Mouse (Mus musculus) hindbrain, postnatal 0 days (tissue): ENCODE data around the gene Aarsd1. TPM values are rescaled to one million over a fixed set of nuclear protein-coding genes. Genes with fewer than 3 reads are reported as not detected.
"Not testable (repeated sequence)": the region's sequence is repeated elsewhere in the genome, so short reads cannot be mapped to it uniquely, and the experiment has no call there.

Experiments used
- ATAC-seq: fragments of 200-750 bp; cut with Nextera tagmentation; 2 replicates; pipeline ENCODE4 v1.8.0; 2017; ENCODE audit warnings: mild to moderate bottlenecking, moderate TSS enrichment, moderate library complexity
- DNase-seq: peaks from one replicate; pipeline ENCODE4 v3.0.0-alpha.2; 2015; ENCODE audit warnings: low spot score
- H3K27ac ChIP-seq: fragments of 300-500 bp; sonication (generic); 2 replicates; pipeline ENCODE4 v1.5.1; 2014; ENCODE audit warnings: mild to moderate bottlenecking
- H3K27me3 ChIP-seq: fragments of 300-500 bp; sonication (generic); 2 replicates; pipeline ENCODE4 v1.6.1; 2014; ENCODE audit warnings: low read length, mixed read lengths; ENCODE audit not compliant: insufficient read depth
- H3K36me3 ChIP-seq: fragments of 300-500 bp; sonication (generic); 2 replicates; pipeline ENCODE4 v1.6.1; 2014; ENCODE audit warnings: low read length, mixed read lengths; ENCODE audit not compliant: insufficient read depth
- H3K4me1 ChIP-seq: fragments of 300-500 bp; sonication (generic); 2 replicates; pipeline ENCODE4 v1.6.1; 2014; ENCODE audit warnings: antibody characterized with exemption, low read length, mixed read lengths; ENCODE audit not compliant: insufficient read depth
- H3K4me2 ChIP-seq: fragments of 300-500 bp; sonication (generic); 2 replicates; pipeline ENCODE4 v1.6.1; 2014; ENCODE audit warnings: low read depth, mild to moderate bottlenecking, low read length, moderate library complexity, mixed read lengths
- H3K4me3 ChIP-seq: fragments of 300-500 bp; sonication (generic); 2 replicates; pipeline ENCODE4 v1.5.1; 2014; ENCODE audit warnings: low read length
- H3K9ac ChIP-seq: fragments of 300-500 bp; sonication (generic); replicated peaks from 2 replicates; pipeline ENCODE4 v1.6.1; 2014; ENCODE audit warnings: mild to moderate bottlenecking, low read length, moderate library complexity, mixed read lengths
- H3K9me3 ChIP-seq: fragments of 300-500 bp; sonication (generic); 2 replicates; pipeline ENCODE4 v1.6.1; 2016; ENCODE audit warnings: low read length, mixed read lengths
- CTCF ChIP-seq: IDR thresholded peaks from 2 replicates; pipeline ENCODE4 v1.5.1; 2016; ENCODE audit warnings: antibody characterized with exemption, control low read depth, low read depth
- WGBS: fragments of 180-500 bp; shearing (Covaris S2); extraction: QIAGEN DNeasy Blood & Tissue Kit; methylation state at CpG from one replicate; pipeline ENCODE4 v1.1.7; 2014; 5-methylcytosine and 5-hydroxymethylcytosine counted together
- polyA plus RNA-seq: library from polyadenylated mRNA; unstranded; fragments of >200 nt; fragmentation: Nextera tagmentation; extraction: Ambion mirVana; gene quantifications from 2 replicates; pipeline ENCODE4 v1.2.1, GENCODE M21; 2015
- total RNA-seq: library from RNA; depleted of rRNA; stranded (reverse); fragments of >200 nt; gene quantifications from 2 replicates; pipeline ENCODE4 v1.2.3, GENCODE M21; 2014

Aarsd1 gene
- total and polyA plus RNA-seq, 2 experiments from 2014 or later = 62.5 to 89.9 TPM

GRCm38 (mm10) chr11:101395110-101395509, 22.3 kb downstream of the Aarsd1 start:
- DNase-seq (peak; percentile 89), ATAC-seq (peak; percentile 78; the same call in 1 of the 2 replicates)
- Histone ChIP-seq H3K4me2 (no peak overlapping the region), H3K36me3 (no peaks in the 10 kb centered on the region), H3K9me3 (no peaks in the 10 kb centered on the region), H3K27me3 (no peaks in the 10 kb centered on the region), H3K4me1 (no peaks in the 10 kb centered on the region), H3K4me3 (no peak overlapping the region), H3K27ac (no peak overlapping the region), H3K9ac (no peak overlapping the region)
- 6% methylated on average over 8 of the region's 8 CpGs for WGBS
- peak; percentile 96 for TF ChIP-seq CTCF

GRCm38 (mm10) chr11:101381817-101382216, 35.6 kb downstream of the Aarsd1 start:
- no peak overlapping the region for H3K27ac ChIP-seq
- H3K4me1 ChIP-seq = no peaks in the 10 kb centered on the region
- ATAC-seq = no peak
- H3K9me3 ChIP-seq = no peaks in the 10 kb centered on the region
- no peak for DNase-seq
- no peak for TF ChIP-seq CTCF
- H3K4me3 ChIP-seq = no peak overlapping the region
- no peak overlapping the region for H3K4me2 ChIP-seq
- no peak overlapping the region for H3K9ac ChIP-seq
- no peaks in the 10 kb centered on the region for H3K36me3 ChIP-seq
- H3K27me3 ChIP-seq = no peaks in the 10 kb centered on the region
- 13% methylated on average over 4 of the region's 4 CpGs for WGBS

- TF ChIP-seq CTCF = no peak
- Histone ChIP-seq H3K36me3 (no peaks in the 10 kb centered on the region), H3K27me3 (no peaks in the 10 kb centered on the region), H3K9ac (no peak overlapping the region), H3K27ac (no peak overlapping the region), H3K4me1 (no peaks in the 10 kb centered on the region), H3K4me2 (no peak overlapping the region), H3K4me3 (no peak overlapping the region), H3K9me3 (no peaks in the 10 kb centered on the region)
- ATAC-seq (no peak), DNase-seq (no peak)
- WGBS = 81% methylated on average over 6 of the region's 6 CpGs
Measured at GRCm38 (mm10) chr11:101378926-101379325, 38.5 kb downstream of the Aarsd1 start.

GRCm38 (mm10) chr11:101378196-101378595, 39.2 kb downstream of the Aarsd1 start:
- ATAC-seq = not testable (repeated sequence)
- WGBS = 95% methylated on average over 8 of the region's 8 CpGs

GRCm38 (mm10) chr11:101374421-101374938, 42.9 kb downstream of the Aarsd1 start:
- Histone ChIP-seq H3K9ac (no peak overlapping the region), H3K4me1 (no peaks in the 10 kb centered on the region), H3K4me3 (no peak overlapping the region), H3K36me3 (no peaks in the 10 kb centered on the region), H3K27ac (no peak overlapping the region), H3K27me3 (no peaks in the 10 kb centered on the region), H3K4me2 (no peak overlapping the region), H3K9me3 (no peaks in the 10 kb centered on the region)
- DNase-seq (no peak), ATAC-seq (no peak)
- WGBS = 71% methylated on average over 7 of the region's 7 CpGs
- TF ChIP-seq CTCF = no peak

More at GRCm38 (mm10) chr11:101378196-101378595, 39.2 kb downstream of the Aarsd1 start:
- H3K27me3 ChIP-seq, DNase-seq, H3K9me3 ChIP-seq, H3K36me3 ChIP-seq, H3K4me3 ChIP-seq, H3K4me1 ChIP-seq, H3K27ac ChIP-seq, H3K9ac ChIP-seq, H3K4me2 ChIP-seq: not testable (repeated sequence)

GRCm38 (mm10) chr11:101370141-101370540, 47.3 kb downstream of the Aarsd1 start:
- WGBS = 79% methylated on average over 5 of the region's 5 CpGs
- no peak for TF ChIP-seq CTCF
- Histone ChIP-seq H3K4me3 (no peak overlapping the region), H3K9ac (no peak overlapping the region), H3K4me2 (no peak overlapping the region), H3K27ac (no peak overlapping the region), H3K36me3 (no peaks in the 10 kb centered on the region), H3K27me3 (no peaks in the 10 kb centered on the region), H3K4me1 (no peaks in the 10 kb centered on the region), H3K9me3 (no peaks in the 10 kb centered on the region)
- ATAC-seq = no peak
- DNase-seq = no peak

GRCm38 (mm10) chr11:101367326-101367935, 50.0 kb downstream of the Aarsd1 start, which contains the start of gene G6pc:
TSS of gene G6pc (plus strand) at chr11:101367561.
- Histone ChIP-seq H3K27me3 (no peaks in the 10 kb centered on the region), H3K4me1 (no peaks in the 10 kb centered on the region), H3K36me3 (no peaks in the 10 kb centered on the region), H3K9me3 (no peaks in the 10 kb centered on the region), H3K4me3 (no peak within 1 kb of the TSS), H3K4me2 (no peak within 1 kb of the TSS), H3K27ac (no peak within 1 kb of the TSS), H3K9ac (no peak within 1 kb of the TSS)
- DNase-seq (no peak), ATAC-seq (no peak)
- no peak for TF ChIP-seq CTCF
- WGBS = 88% methylated on average over 8 of the region's 8 CpGs
